Mouse (Mus musculus) frontal cortex, adult 2 months (tissue): ENCODE results near the gene Ccdc18. TPM values are rescaled to one million over a fixed set of nuclear protein-coding genes. Genes with fewer than 3 reads are reported as not detected.
"Not testable (repeated sequence)": the region's sequence is repeated elsewhere in the genome, so short reads cannot be mapped to it uniquely, and the experiment has no call there.

Experiments
- DNase-seq, 2 experiments: peaks; one replicate each; pipeline ENCODE4 v3.0.0; 2022; ENCODE audit warnings: low spot score in 1 of 2; ENCODE audit errors: extremely low spot score in 1 of 2
- polyA plus RNA-seq: library from polyadenylated mRNA; depleted of rRNA; stranded (reverse); fragments of >200 nt; gene quantifications from 2 replicates; pipeline ENCODE4 v1.2.3, GENCODE M21; 2012; rRNA removed

The Ccdc18 gene
- polyA plus RNA-seq, 1 experiment, result 0.74 TPM

GRCm38 (mm10) chr5:108250033-108250432 is 117.4 kb downstream of the Ccdc18 start:
- DNase-seq, result no peak

GRCm38 (mm10) chr5:108255259-108255658 is 122.6 kb downstream of the Ccdc18 start:
- no peak for DNase-seq

- DNase-seq, result peak in 1 of 2 experiments; percentile 22
Measured at GRCm38 (mm10) chr5:108262722-108263121, 130.0 kb downstream of the Ccdc18 start.

DNA sequence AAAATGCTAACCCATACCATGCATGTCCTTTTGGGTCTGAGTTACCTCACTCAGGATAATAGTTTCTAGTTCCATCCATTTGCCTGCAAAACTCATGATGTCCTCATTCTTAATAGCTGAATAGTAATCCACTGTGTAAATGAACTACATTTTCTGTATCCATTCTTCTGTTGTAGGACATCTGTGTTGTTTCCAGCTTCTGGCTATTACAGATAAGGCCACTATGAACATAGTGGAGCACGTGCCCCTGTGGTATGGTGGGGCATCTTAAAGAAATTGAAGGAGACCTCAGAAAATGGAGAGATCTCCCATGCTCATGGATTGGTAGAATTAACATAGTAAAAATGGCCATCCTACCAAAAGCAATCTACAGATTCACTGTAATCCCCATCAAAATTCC is 131.1 kb downstream of the Ccdc18 start:
- not testable (repeated sequence) for DNase-seq

- DNase-seq, result no peak
Measured at GRCm38 (mm10) chr5:108266990-108267389, 134.3 kb downstream of the Ccdc18 start.

DNA sequence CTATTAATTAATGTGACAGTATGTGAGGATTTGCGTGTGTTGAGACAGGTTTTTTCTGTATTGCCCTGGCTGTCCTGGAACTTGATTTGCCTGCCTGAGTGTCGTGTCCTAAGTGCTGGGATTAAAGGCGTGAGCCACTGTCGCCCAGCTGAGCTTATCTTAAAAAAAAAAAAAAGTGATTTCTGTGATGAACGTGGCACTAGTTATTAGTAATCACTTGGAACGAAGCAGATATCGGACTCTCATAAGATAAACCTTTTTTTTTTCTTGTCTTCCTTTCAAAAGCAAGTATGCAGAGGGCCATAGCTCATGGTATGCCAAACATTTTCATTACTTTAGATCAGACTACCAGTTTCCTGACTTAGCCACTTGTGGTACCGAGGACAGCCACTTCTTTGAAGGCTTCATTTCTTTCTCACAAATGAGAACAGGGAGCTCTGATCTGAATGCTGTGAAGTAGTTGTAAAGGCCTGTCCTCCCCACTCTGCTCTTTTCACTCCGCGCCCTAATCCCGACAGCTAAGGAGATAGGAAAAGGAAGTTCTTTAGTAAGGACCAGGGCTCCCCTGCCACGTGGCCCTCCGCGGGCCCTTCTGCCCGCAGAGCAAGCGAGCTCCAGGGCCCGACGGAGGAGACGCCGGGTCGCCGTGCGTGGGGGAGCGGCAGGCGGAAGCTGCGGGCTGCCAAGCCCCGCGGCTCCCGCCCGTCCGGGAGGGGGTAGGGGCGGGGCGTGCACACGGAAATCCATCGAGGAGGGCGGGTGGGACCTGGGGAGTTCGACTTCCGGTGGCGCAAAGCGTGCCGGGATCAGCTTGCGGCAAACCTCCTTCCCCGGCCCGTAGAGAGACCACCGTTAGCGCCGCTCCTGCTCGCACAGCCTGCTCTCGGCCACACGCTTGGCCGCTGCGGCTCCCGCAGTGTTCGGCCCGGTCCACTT is 135.7 kb downstream of the Ccdc18 start, which contains the start of gene Dr1:
TSS of gene Dr1 (plus strand) at position 771 of the 936 bp plus-strand sequence.
- peak; percentile 49 to 84 for DNase-seq

DNA sequence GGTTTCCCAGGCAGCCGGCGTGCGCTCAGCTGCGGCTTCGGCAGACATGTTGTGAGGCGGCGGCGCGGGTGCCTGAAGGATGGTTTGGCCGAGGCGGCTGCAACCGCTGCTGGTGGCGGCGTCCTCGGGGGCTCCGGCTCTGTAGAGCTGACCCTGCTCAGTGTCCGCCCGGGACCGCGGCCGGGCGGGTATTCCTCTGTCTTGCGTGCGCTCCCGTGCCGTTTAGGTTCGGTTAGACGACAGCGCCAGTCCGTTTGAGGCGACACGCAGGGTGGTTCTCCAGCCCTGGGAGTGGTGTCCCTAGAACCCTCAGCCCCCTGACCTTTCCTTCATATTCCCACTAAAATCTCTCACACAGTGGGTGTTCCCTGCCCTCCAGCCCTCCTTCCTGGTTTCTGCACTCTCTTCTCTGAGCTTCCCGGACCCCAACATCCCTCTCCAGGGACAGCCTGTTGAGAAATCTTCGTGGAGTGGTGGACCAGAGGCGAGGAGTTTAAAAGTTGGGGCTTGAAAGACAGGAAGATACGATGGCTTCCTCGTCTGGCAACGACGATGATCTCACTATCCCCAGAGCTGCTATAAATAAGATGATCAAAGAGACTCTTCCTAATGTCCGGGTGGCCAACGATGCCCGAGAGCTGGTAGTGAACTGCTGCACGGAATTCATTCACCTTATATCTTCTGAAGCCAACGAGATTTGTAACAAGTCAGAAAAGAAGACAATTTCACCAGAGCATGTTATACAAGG is 136.6 kb downstream of the Ccdc18 start:
- DNase-seq, result peak in 1 of 2 experiments; percentile 15

GRCm38 (mm10) chr5:108269811-108270151 is 137.1 kb downstream of the Ccdc18 start:
- DNase-seq, result no peak

- DNase-seq, result no peak
Measured at GRCm38 (mm10) chr5:108270415-108270814, 137.7 kb downstream of the Ccdc18 start.

- DNase-seq, result not testable (repeated sequence)
Measured at GRCm38 (mm10) chr5:108271345-108271744, 138.7 kb downstream of the Ccdc18 start.

Other genes with a start within 250 kb of the Ccdc18 start
- gene Rpl5, start 232.4 kb upstream of the Ccdc18 start, polyA plus RNA-seq, result 92.1 and 106 TPM in 2 replicates
- 16.8 and 17.9 TPM in 2 replicates for gene Fam69a, start 145.8 kb upstream of the Ccdc18 start, polyA plus RNA-seq
- gene Mtf2, start 67.2 kb upstream of the Ccdc18 start, polyA plus RNA-seq, result 51.5 and 62.8 TPM in 2 replicates
- 20.2 and 20.6 TPM in 2 replicates for gene Tmed5, start 255 bp upstream of the Ccdc18 start, polyA plus RNA-seq
- 29.3 and 31.8 TPM in 2 replicates for gene Dr1, start 136.0 kb downstream of the Ccdc18 start, polyA plus RNA-seq
- gene Pigg, start 179.7 kb downstream of the Ccdc18 start, polyA plus RNA-seq, result 8.4 and 8.8 TPM in 2 replicates
- gene Gm42517, start 235.0 kb downstream of the Ccdc18 start, polyA plus RNA-seq, result 44.5 and 52.1 TPM in 2 replicates